Mouse (Mus musculus) spleen, adult 2 months (tissue): ENCODE results near the gene Pars2.

ENCODE experiments used
- CTCF ChIP-seq: fragments of 200-500 bp; IDR thresholded peaks from 2 replicates; pipeline ENCODE4 v1.5.1; 2011; ENCODE audit warnings: mild to moderate bottlenecking, inconsistent platforms; ENCODE audit not compliant: insufficient read depth, insufficient read length, insufficient replicate concordance; ENCODE audit errors: extremely low read depth
- POLR2A ChIP-seq: fragments of 200-500 bp; IDR thresholded peaks from 2 replicates; pipeline ENCODE4 v1.6.1; 2011; ENCODE audit warnings: low read depth, low read length, inconsistent platforms

GRCm38 (mm10) chr4:106703956-106704355, 53.1 kb downstream of the Pars2 start:
- TF ChIP-seq POLR2A (no peak), CTCF (no peak)
